Mouse (Mus musculus): ENCODE results near the gene Gast.
"Not testable (repeated sequence)": the region's sequence is repeated elsewhere in the genome, so short reads cannot be mapped to it uniquely, and the experiment has no call there.

The Gast gene

GRCm38 (mm10) chr11:100320701-100321410 is 13.4 kb upstream of the Gast start:
- DNase-seq = not testable (repeated sequence)

DNA sequence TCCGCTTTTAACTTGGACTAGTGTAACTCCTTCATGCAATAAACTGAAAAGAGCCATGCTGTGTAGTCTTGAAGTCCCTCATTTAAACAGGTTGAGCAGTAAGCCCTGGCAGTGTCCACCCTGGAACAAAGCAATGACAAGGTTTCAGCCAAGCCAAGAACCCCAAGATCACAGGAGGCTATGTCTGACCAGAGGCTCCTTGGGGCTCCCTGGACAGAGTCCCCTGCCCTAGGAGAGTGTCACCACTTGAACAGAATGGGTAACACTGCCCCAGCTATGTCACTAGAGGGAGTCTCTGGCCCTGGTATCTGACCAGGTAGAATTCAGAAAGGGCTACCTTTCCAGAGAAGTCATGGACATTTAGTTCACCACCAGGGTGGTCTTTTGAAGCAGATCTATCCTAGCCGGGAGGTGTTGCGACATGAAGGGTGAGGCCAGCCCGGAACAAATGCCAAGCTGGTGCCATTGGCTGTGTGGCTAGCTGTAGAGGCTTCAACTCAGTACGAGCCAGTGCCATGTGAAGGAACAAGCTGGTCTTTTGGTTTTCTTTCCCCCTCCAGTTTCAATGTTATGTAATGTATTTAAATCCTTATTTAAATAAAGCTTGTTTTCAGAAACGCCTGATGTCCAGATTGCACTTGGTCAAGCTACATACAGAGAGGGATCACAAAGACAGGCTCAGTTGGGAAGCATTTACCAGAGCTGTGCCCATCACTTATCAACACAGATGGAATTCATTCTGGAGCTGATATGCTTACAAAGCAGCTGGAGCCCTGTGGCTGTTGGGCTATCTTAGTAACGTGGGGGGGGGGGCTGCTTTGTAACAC is 12.5 kb upstream of the Gast start:
- not testable (repeated sequence) for DNase-seq

DNA sequence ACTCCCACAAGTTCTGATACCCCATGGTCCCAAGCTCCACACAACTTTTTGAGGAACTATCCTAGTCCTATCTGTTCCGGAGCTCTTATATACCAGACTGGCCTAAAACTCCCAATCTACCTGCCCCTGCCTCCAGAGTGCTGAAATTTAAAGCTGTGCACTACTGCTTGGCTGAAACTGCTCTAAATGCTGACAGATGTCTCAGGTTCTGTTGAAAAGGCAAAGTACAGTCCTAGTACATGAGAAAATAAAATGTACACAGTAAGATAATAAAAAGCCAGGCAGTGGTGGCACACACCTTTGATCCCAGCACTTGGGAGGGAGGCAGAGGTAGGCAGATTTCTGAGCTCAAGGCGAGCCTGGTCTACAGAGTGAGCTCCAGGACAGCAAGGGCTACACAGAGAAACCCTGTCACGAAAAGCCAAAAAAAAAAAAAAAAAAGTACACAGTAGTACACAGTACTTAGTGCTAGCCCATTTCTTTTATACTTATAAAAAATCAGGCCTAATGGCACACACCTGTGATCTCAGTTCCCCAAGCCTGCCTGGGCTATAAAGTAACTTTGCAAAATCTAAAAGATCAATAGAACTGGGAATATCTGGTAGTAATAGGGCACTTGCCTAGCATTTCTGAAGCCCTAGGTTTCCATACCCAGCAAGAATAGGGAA is 11.5 kb upstream of the Gast start:
- no peak for DNase-seq

DNA sequence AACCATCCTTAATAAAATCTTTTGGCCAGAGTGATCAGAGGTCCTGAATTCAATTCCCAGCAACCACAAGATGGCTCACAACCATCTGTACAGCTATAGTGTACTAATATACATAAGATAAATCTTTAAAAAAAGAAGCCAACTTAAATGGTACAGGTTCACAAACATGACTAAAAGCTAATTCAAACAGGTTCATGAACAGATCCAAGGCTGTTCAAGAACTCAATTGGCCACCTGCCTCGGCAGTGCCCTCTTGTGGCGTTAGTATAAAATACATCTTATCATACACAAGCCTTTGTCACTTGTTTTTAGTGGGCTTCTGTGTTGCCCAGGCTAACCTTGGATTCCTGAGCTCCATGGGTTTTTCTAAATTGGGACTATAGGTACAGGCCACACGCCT is 10.6 kb upstream of the Gast start:
- DNase-seq = peak; percentile 74 to 83

GRCm38 (mm10) chr11:100325062-100325629 is 9.1 kb upstream of the Gast start:
- no peak for DNase-seq

DNA sequence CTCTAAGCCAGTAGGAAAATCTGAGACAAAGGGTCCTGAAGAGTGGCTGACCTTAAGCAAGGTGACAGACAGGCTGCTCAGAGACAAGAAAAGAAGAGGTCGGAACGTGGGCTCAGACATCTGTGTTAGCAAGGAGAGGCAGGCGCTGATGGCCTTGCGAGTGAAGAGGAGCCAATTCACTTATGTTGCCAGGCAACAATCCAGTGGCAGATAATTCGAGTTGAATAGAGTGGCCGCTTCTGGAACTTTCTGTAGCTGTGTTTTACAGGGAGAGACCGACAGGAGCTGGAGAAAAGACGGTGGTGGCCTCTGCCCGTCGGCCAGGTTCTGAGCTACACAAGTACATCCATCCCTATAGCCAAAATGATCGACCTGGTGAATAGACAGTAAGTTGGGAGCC is 6.9 kb upstream of the Gast start:
- DNase-seq = no peak

GRCm38 (mm10) chr11:100327761-100328160 is 6.4 kb upstream of the Gast start:
- DNase-seq = no peak

GRCm38 (mm10) chr11:100330235-100330634 is 4.0 kb upstream of the Gast start:
- DNase-seq = no peak

DNA sequence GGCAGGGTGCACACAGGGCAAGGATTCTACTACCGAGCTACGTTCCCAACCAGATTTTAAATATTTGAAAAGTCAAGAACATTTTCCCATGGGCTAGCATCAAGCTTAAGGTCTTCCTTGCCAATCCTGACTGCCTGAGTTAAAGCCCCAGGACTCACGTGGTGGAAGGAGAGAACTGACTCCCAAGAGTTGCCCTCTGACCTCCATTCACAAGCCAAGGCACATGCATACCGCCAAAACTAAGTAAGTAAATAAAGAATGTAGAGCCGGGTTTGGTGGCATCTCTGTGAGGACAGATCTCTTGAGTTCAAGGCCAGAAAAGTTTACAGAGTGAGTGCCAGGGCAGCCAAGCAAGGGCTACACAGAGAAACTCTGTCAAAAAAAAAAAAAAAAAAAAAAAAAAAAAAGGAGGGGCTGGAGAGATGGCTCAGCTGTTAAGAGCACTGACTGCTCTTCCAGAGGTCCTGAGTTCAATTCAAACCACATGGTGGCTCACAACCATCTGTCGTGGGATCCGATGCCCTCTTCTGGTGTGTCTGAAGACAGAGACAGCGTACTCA is 3.3 kb upstream of the Gast start:
- DNase-seq = not testable (repeated sequence)

GRCm38 (mm10) chr11:100332766-100333515 is 1.3 kb upstream of the Gast start:
- DNase-seq = no peak

- no peak for DNase-seq
Observed at GRCm38 (mm10) chr11:100335731-100336130, 1.5 kb downstream of the Gast start.

DNA sequence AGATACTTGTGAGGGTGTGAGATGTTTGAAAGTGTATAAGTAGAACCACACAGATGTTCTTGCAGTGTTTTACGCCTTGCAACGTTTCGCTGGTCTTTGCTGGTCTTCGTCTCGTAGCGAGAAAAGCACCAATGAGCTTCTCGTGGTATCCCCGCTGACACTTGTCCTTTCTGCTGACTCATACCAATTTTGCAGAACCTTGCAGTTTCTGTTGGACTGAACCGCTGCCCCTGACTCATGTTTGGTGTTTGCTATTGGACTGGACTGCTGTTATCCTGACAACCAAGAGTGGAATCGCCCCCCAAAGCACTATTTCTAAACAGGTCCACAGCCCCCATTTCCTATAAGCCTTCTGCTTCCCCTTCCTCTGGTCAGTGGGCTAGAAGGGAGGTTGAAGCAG is 10.1 kb downstream of the Gast start:
- no peak for DNase-seq

GRCm38 (mm10) chr11:100352076-100352857 is 18.1 kb downstream of the Gast start:
- DNase-seq = peak; percentile 71 to 76

DNA sequence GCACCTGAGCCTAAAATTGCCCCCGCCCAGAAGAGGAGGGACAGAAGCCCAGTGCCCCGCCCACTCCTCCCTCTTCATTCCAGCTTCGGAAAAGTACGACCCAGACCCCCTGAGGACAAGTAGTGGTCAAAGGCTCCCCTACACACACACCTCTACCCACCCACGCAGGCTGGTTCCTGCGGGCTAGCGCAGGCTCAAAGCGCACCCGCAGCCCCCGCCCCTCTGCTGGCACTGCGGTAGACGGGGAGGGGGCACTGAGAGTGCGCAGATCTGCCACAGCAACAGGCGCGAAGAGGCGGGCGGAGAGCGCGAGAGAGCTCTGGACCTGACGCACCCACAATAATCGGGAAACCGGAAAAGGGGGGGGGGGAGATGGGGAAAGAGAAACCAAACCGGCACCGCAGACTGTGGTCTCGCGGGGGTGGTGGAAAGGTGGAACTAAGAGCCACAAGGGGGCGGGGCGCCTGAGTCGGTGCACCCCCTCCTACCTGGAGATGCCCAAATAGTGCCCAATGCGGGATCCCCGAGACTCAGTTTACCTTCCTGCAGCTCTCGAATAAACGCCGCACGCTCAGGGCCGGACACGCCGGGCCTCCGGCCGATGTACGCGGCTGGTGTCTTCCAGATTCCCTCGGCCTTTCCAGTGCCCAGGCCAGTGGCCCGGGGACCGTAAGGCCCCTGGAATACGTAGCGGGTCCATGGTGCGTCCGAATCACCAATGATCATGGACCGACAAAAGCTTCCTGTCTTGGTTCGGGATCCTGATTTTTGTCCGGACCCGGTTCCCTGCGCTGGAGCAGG is 21.1 kb downstream of the Gast start:
- DNase-seq = peak; percentile 68 to 72

DNA sequence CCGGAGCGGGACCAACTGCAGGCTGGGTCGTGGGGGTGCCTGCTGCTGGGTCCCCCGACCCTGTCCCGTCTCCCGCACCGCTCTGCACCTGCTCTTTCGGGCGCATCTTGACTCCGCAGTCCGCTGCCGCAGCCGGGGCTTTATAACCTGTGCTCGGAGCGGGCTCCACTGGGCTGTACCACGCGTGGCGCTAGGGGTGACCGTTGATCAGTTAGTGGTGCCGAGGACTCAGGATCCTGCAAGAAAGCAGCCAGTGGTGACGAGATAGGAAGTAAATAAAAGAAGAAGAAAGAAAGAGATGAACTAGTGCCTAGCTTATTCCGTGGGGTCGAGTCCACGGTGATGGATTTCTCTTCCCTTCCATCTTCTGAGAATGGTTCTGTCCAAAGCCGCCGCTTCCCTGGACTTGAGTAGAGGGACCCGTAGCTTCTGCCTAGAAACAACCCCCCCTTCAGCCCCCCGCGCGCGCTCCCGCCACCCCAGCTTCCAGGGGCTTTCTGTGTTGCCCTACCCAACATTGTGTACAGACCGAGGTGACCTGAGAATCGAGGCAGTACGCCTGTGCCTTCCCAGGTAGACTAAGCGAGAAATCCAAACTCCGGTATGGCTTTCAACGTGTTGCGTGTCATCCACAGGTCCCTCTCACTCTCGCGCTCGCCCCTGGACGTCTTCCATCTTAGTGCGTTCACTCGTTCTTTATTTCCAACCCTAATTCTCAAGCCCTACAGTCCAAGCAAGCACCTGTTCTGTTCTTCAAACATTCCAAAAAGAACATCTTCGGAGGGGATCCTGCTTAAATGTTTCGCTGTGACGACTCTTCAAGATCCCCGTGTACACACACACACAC is 22.0 kb downstream of the Gast start, which contains the start of gene Hap1:
Gene Hap1, minus strand, starts transcription at position 157 of the 847 bp plus-strand sequence.
- DNase-seq = peak; percentile 84 to 88

GRCm38 (mm10) chr11:100356819-100357211 is 22.6 kb downstream of the Gast start:
- DNase-seq = no peak

DNA sequence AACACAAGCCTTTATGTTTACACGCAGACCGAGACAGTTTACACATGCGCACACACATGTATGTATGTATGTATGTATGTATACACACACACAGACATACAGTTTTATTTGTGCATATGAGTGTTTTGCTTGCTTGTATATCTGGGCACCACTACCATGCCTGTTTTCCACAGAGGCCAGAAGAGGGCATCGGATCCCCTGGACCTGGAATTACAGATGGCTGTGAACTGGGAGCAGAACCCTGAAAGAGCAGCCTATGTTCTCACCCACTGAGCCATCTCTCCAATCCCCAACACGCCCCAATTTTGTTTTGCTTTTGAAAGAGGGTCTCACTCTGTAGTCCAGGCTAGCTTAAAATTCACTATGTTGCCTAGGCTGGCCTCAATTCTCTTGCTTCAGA is 23.2 kb downstream of the Gast start:
- DNase-seq = no peak

DNA sequence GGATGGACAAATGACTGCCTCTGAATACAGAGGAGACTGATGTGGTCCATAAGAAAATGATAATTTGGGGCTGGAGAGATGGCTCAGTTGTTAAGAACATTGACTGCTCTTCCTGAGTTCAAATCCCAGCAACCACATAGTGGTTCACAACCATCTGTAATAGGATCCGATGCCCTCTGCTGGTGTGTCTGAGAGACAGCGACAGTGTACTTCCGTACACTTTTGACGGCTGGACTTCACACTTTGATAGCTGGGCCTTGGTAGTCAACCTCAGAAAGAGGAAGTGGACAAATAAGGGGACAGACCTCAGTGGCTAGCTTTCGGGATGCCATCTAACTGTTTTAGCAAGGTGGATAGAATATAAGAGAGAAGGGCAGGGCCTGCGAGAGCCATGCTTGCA is 26.0 kb downstream of the Gast start:
- DNase-seq = no peak

DNA sequence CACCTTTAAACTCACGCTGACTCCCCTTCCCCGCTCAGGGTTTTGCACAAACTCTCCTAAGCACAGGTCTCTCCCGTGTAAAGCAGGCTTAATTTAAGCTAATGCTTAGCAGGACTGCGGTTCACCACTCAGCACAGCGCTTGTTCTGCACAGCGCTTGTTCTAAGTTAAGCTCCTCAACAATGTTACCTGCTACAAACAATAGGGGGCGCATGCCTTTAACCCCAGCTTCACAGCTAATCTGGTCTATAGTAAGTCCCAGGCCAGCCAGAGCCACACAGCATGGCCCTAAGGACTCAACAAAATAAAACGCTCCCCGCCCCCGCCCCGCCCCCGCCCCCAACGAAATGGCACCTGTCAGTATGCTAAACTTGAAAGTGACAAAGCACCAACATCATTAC is 26.9 kb downstream of the Gast start:
- DNase-seq = not testable (repeated sequence)
